Mouse (Mus musculus): Measurements from ENCODE around the gene Trim66.

DNA sequence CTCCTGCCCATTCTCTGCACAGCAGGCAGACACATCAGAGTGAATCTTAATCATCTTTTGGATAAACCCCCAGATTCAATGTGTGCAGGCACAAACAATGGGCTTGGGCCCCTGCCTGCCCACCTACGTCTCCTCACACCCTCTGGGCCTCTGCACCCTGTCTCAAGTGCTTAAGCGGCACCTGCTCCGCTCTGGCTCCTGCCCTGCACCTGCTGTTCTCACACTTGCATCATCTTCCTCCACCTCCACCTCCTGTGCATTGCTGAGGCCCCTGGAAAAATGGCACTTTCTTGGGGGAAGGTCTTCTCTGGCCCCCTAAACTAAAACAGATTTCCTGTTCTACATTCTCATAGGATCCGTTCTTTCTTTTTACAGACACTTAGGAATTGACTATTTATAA, 26.0 kb upstream of the Trim66 start:
- no peak for TF ChIP-seq GATA1 (IDR thresholded peaks at IDR 0.05; ENCODE audit: low read length)
- TF ChIP-seq TAL1 (IDR thresholded peaks at IDR 0.05; ENCODE audit: low read length) = no peak

Measured in erythroblast, embryonic 14.5 days (primary cell).